Mouse (Mus musculus) lung, postnatal 0 days (tissue): ENCODE results near the gene Gm13889. TPM values are rescaled to one million over a fixed set of nuclear protein-coding genes. Genes with fewer than 3 reads are reported as not detected.

Experiments used
- ATAC-seq: fragments of 200-750 bp; cut with Nextera tagmentation; 2 replicates; pipeline ENCODE4 v1.8.0; 2017; ENCODE audit warnings: moderate library complexity
- DNase-seq: peaks from one replicate; pipeline ENCODE4 v3.0.0-alpha.2; 2016; ENCODE audit warnings: low spot score
- H3K27ac ChIP-seq: fragments of 300-500 bp; sonication (generic); 2 replicates; pipeline ENCODE4 v1.5.1; 2014; ENCODE audit warnings: antibody characterized with exemption, mild to moderate bottlenecking, low read length, mixed read lengths
- H3K27me3 ChIP-seq: fragments of 300-500 bp; sonication (generic); replicated peaks from 2 replicates; pipeline ENCODE4 v1.6.1; 2014; ENCODE audit warnings: low read length, mixed read lengths; ENCODE audit not compliant: insufficient read depth
- H3K36me3 ChIP-seq: fragments of 300-500 bp; sonication (generic); 2 replicates; pipeline ENCODE4 v1.6.1; 2014; ENCODE audit warnings: low read length, mixed read lengths; ENCODE audit not compliant: insufficient read depth
- H3K4me1 ChIP-seq: fragments of 300-500 bp; sonication (generic); 2 replicates; pipeline ENCODE4 v1.6.1; 2014; ENCODE audit warnings: antibody characterized with exemption, low read depth, low read length, mixed read lengths; ENCODE audit not compliant: insufficient read depth
- H3K4me2 ChIP-seq: fragments of 300-500 bp; sonication (generic); replicated peaks from 2 replicates; pipeline ENCODE4 v1.6.1; 2014; ENCODE audit warnings: low read depth, mild to moderate bottlenecking, low read length, moderate library complexity, mixed read lengths
- H3K4me3 ChIP-seq: fragments of 300-500 bp; sonication (generic); 2 replicates; pipeline ENCODE4 v1.5.1; 2014; ENCODE audit warnings: low read depth, low read length
- H3K9ac ChIP-seq: fragments of 300-500 bp; sonication (generic); replicated peaks from 2 replicates; pipeline ENCODE4 v1.6.1; 2014; ENCODE audit warnings: low read depth, mild to moderate bottlenecking
- H3K9me3 ChIP-seq: fragments of 300-500 bp; sonication (generic); 2 replicates; pipeline ENCODE4 v1.6.1; 2016; ENCODE audit warnings: low read length, mixed read lengths
- CTCF ChIP-seq: IDR thresholded peaks from 2 replicates; pipeline ENCODE4 v1.5.1; 2016; ENCODE audit warnings: antibody characterized with exemption, mild to moderate bottlenecking
- EP300 ChIP-seq: IDR thresholded peaks from 2 replicates; pipeline ENCODE4 v1.6.1; 2016; ENCODE audit warnings: antibody characterized with exemption, mild to moderate bottlenecking, control low read depth
- WGBS: fragments of 180-500 bp; shearing (Covaris S2); extraction: QIAGEN DNeasy Blood & Tissue Kit; methylation state at CpG from one replicate; pipeline ENCODE4 v1.1.7; 2014; 5-methylcytosine and 5-hydroxymethylcytosine counted together
- polyA plus RNA-seq: library from polyadenylated mRNA; unstranded; fragments of >200 nt; fragmentation: Nextera tagmentation; extraction: Ambion mirVana; gene quantifications from 2 replicates; pipeline ENCODE4 v1.2.1, GENCODE M21; 2015

The Gm13889 gene
- polyA plus RNA-seq, result 62.6 and 64.6 TPM in 2 replicates

DNA sequence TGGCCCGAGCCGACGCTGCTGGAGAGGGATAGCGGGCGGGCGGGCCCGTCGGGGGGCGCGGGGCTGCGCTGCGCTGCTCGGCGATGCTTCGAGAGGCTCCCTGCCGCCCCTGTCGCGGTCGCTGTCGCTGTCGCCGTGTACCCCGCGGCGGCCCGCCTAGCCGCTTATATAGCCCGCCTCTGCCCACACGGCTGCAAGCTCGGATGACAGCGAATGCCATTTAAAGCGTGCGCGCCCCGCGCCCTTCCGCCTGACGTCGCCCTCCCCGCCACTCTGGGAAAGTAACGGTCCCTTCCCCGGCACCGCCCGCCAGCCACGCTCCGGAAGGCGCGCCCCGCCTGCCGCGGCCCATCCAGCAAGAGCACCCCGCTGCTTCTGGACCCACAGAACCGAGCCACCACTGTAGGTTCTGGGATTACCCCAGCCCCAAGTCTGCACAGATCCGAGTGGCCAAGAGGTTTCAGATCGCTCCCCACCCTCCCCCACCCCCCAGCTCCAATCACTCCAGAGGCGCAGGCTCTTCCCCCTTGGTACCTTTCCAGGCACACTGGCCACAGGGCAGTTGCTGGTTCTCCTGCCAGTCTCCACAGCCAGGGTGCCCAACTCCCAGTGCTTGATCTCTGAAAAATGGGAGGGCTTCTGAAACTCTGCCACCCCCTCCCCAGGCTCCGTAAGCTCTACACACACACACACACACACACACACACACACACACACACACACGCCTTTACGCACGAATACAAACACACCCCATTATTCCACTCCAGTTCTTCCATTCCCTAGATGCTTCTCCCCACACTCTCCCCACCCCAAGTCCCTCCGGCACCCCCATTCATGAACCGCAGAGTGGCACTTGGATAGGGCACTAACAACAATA lies at the start of gene Gm13889:
Gene Gm13889 (minus strand): TSS at position 294 of the 877 bp plus-strand sequence.
- no peaks in the 10 kb centered on the region for H3K36me3 ChIP-seq
- peak within 1 kb of the TSS; percentile 74 for H3K4me3 ChIP-seq
- peak within 1 kb of the TSS; percentile 69 for H3K9ac ChIP-seq
- peaks cover 7% of the 10 kb centered on the region; the same call in 1 of the 2 replicates for H3K4me1 ChIP-seq
- WGBS, result 11% methylated on average over 39 of the region's 62 CpGs
- no peaks in the 10 kb centered on the region for H3K9me3 ChIP-seq
- no peak for TF ChIP-seq EP300
- peak; percentile 25; the same call in 1 of the 2 replicates for TF ChIP-seq CTCF
- peak; percentile 88 for ATAC-seq
- H3K4me2 ChIP-seq, result peak within 1 kb of the TSS; percentile 60
- peak; percentile 90 for DNase-seq
- H3K27me3 ChIP-seq, result no peaks in the 10 kb centered on the region
- peak within 1 kb of the TSS; percentile 91 for H3K27ac ChIP-seq

DNA sequence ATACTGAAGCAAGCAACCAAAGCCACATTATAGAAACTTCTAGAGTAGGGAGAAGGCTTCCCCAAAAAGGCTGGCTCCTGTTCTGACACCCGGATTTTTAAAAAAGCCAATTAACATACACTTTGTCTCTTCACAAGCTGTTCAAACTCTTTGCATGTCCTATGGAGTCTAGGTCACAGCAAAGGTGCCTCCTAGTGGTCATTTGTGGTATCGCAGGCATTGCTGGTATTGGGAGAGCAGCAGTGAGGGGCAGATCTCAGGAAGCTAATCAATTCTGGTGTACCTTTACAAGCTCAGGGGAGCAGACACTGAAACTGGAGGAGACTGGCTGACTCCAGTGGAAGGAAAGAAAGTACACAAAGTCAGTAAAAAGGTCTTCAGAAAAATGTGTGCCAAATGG lies 45.3 kb upstream of the Gm13889 start:
- ATAC-seq (peak; percentile 65), DNase-seq (peak; percentile 73)
- H3K36me3 ChIP-seq, result peaks cover 38% of the 10 kb centered on the region

DNA sequence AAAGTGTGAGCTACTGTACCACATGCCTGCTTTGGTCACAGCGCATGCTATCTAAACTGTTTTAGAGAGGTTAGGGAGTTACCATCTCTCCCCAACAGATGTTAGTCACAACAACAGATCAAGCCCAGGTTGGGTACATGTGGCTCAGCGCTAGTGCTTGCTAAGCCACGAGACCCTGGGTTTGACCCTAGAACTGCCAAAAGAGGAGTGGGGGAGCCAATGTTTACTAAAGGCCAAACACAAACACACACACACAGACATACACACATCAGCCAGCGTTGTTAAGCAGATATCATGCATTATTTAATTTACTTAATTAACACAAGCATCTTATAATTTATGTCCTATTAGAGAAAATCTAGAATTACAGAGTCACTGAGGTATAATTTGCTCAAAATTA lies 44.9 kb upstream of the Gm13889 start:
- H3K4me3 ChIP-seq, result no peak overlapping the region
- H3K36me3 ChIP-seq, result peaks cover 33% of the 10 kb centered on the region
- DNase-seq (no peak), ATAC-seq (peak; percentile 30)
- no peaks in the 10 kb centered on the region for H3K27me3 ChIP-seq
- no peak overlapping the region for H3K4me2 ChIP-seq
- no peaks in the 10 kb centered on the region for H3K4me1 ChIP-seq
- H3K9me3 ChIP-seq, result no peaks in the 10 kb centered on the region
- no peak for TF ChIP-seq CTCF
- no peak for TF ChIP-seq EP300
- no peak overlapping the region for H3K9ac ChIP-seq
- 62% methylated on average over 4 of the region's 4 CpGs for WGBS
- no peak overlapping the region for H3K27ac ChIP-seq

More for the DNA sequence above, 45.3 kb upstream of the Gm13889 start:
- Histone ChIP-seq H3K9me3 (no peaks in the 10 kb centered on the region), H3K9ac (no peak overlapping the region), H3K4me1 (no peaks in the 10 kb centered on the region), H3K27ac (no peak overlapping the region), H3K4me2 (no peak overlapping the region), H3K27me3 (no peaks in the 10 kb centered on the region), H3K4me3 (no peak overlapping the region)
- TF ChIP-seq CTCF (peak; percentile 98), EP300 (no peak)
- WGBS, result 3% methylated on average over 2 of the region's 2 CpGs

DNA sequence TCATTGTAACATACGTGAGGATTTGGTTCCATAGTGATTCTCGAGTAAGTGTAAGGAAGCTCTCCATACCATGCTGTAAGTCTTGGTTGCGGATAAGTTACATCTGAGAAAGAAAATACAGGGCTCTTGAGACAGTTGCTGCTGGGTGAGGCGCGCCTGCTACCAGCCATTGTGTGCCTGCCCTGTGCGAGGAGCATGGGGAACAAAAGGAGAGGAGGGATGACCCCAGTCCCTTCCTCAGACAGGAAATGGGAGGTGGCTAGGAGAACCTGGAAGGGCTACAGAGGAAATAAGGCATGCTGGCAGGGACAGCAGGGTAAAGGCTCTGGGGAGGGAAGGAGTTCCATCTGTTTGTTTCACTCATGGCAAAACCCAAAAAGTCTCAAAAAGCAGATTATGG lies 44.4 kb upstream of the Gm13889 start:
- H3K4me1 ChIP-seq, result no peaks in the 10 kb centered on the region
- peak; percentile 88 for ATAC-seq
- TF ChIP-seq EP300 (no peak), CTCF (no peak)
- H3K27me3 ChIP-seq, result no peaks in the 10 kb centered on the region
- peak overlapping the region; percentile 52; the same call in 1 of the 2 replicates for H3K27ac ChIP-seq
- WGBS, result 74% methylated on average over 6 of the region's 6 CpGs
- DNase-seq, result peak; percentile 35
- no peak overlapping the region for H3K4me2 ChIP-seq
- H3K36me3 ChIP-seq, result peaks cover 29% of the 10 kb centered on the region
- no peak overlapping the region for H3K9ac ChIP-seq
- H3K4me3 ChIP-seq, result no peak overlapping the region
- no peaks in the 10 kb centered on the region for H3K9me3 ChIP-seq

DNA sequence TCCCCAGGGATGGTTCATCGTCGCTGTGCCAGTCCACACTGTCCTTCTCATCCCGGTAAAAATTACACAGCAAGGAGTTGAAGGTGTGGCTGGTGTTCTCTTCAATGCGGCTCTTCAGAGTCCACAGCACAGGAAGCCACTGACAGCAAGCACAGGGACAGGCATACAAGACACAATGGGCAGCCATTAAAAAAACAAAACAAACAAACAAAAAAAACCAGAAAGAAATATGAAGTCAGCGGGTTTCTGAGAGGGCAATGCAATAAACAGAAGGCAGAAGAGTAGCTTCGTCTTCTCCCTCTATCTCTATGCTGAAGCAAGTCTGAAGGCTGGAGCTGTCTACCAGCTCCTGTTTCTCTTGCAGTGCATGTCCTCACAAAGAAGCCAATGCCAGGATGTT lies 39.3 kb upstream of the Gm13889 start, which contains the start of gene Gm27027:
Gene Gm27027 (minus strand): TSS at position 101 of the 400 bp plus-strand sequence.
- 89% methylated on average over 6 of the region's 6 CpGs for WGBS
- ATAC-seq, result no peak

DNA sequence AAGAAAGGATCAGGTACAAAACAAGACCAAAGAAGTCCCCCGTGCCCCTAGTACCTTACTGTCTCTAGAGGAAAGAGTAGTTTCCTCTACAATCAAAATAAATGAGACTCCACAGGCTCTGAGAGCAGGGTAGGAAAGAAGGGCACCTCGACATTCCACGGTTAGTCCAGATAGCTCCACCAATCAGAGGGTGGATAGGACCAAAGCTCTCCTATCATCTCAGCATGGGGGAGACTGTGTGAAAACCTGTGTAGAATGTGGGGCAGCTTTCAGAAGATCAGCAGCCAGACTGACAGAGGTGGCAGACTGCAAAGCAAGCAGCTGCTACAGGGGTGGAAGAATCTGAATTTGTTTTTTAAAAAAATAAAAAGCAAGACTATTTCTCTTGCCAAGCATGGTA lies 35.8 kb upstream of the Gm13889 start:
- Histone ChIP-seq H3K4me2 (no peak overlapping the region), H3K4me1 (peaks cover 4% of the 10 kb centered on the region; the same call in 1 of the 2 replicates), H3K27ac (no peak overlapping the region), H3K36me3 (peaks cover 35% of the 10 kb centered on the region; the same call in 1 of the 2 replicates), H3K27me3 (no peaks in the 10 kb centered on the region), H3K9ac (no peak overlapping the region), H3K4me3 (no peak overlapping the region), H3K9me3 (no peaks in the 10 kb centered on the region)
- TF ChIP-seq CTCF (no peak), EP300 (no peak)
- DNase-seq (no peak), ATAC-seq (no peak)
- 46% methylated on average over 3 of the region's 3 CpGs for WGBS

More for the DNA sequence above, 39.3 kb upstream of the Gm13889 start, which contains the start of gene Gm27027:
- Histone ChIP-seq H3K36me3 (peaks cover 27% of the 10 kb centered on the region; the same call in 1 of the 2 replicates), H3K27ac (no peak within 1 kb of the TSS), H3K9ac (no peak within 1 kb of the TSS), H3K4me2 (no peak within 1 kb of the TSS), H3K4me1 (peaks cover 4% of the 10 kb centered on the region; the same call in 1 of the 2 replicates), H3K9me3 (no peaks in the 10 kb centered on the region), H3K4me3 (no peak within 1 kb of the TSS), H3K27me3 (no peaks in the 10 kb centered on the region)
- DNase-seq, result no peak
- TF ChIP-seq CTCF (no peak), EP300 (no peak)
